Mouse (Mus musculus) ovary, postnatal 14 days (tissue): Measurements from ENCODE around the gene Zfp683.
A peak's percentile ranks its signal among the peaks of the same experiment; 100 is the strongest.

Source experiments
- DNase-seq: peaks from one replicate; pipeline ENCODE4 v3.0.0; 2022; ENCODE audit warnings: low spot score

Gene Zfp683

GRCm38 (mm10) chr4:134092382-134093288 lies 39.0 kb downstream of the Zfp683 start:
- DNase-seq, result peak; percentile 25

- no peak for DNase-seq
Observed at GRCm38 (mm10) chr4:134094004-134094564, 40.4 kb downstream of the Zfp683 start.

- no peak for DNase-seq
Observed at GRCm38 (mm10) chr4:134094923-134095547, 41.4 kb downstream of the Zfp683 start, which contains the start of gene Cd52. Gene Cd52, minus strand, starts transcription at chr4:134095082.

GRCm38 (mm10) chr4:134096120-134096519 lies 42.5 kb downstream of the Zfp683 start:
- DNase-seq, result no peak

- DNase-seq, result no peak
Observed at GRCm38 (mm10) chr4:134097015-134097608, 43.5 kb downstream of the Zfp683 start.

- DNase-seq, result no peak
Observed at GRCm38 (mm10) chr4:134098628-134099027, 45.0 kb downstream of the Zfp683 start.

GRCm38 (mm10) chr4:134100245-134100644 lies 46.6 kb downstream of the Zfp683 start:
- no peak for DNase-seq

GRCm38 (mm10) chr4:134101979-134102741 lies 48.5 kb downstream of the Zfp683 start, which contains the start of gene Ubxn11:
Gene Ubxn11, plus strand, starts transcription at chr4:134102570.
- peak; percentile 79 for DNase-seq

GRCm38 (mm10) chr4:134102742-134103119 lies 49.1 kb downstream of the Zfp683 start:
- no peak for DNase-seq

GRCm38 (mm10) chr4:134106105-134106504 lies 52.5 kb downstream of the Zfp683 start:
- no peak for DNase-seq

GRCm38 (mm10) chr4:134107730-134108129 lies 54.1 kb downstream of the Zfp683 start:
- DNase-seq, result no peak

GRCm38 (mm10) chr4:134108196-134108595 lies 54.6 kb downstream of the Zfp683 start:
- DNase-seq, result no peak
